Mouse (Mus musculus) retina, postnatal 7 days (tissue): ENCODE data around the gene Rapgef1.

Source experiments
- DNase-seq: peaks from one replicate; pipeline ENCODE4 v3.0.0-alpha.2; 2012; ENCODE audit warnings: low read depth, low spot score

Gene Rapgef1

DNA sequence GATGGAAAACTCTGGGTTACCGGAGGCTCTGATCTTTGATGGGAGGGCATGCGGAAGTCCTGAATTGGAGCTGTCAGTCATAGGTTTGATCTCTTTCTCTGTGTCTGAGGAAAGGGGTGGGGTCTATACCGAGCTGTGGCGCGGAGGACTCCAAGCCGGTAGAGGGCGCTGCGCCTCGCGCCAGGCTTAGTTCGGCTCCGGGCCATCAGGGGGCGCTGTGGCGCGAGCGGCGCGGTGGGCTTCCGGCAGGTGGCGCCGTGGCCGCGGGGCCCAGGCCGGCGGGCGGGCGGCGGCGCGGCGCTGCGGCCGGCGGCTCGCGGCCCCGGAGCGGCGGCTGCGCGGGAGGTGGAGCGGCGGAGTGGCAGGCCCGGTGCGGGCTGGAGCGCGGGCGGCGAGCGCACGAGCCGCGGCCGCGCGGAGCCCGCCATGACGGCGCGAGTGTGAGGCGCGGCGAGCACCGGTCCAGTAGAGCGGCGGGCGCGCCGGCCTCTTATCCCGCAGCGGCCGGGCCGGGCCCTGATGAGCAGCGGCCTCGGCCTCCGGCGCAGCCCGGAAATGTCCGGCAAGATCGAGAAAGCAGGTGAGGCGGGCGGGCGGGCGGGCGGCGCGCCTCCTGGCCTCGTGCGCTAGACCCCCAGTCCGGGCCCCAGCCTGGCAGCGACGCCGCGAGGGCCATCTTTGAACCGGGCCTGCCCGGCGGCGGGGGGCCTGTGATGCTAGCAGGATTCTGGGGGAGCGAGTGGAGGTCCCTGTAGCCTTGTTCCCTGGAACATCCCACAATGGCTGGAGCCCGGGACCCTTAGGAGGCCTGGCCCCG lies at the start of gene Rapgef1:
Gene Rapgef1 (plus strand): TSS at position 237 of the 817 bp plus-strand sequence.
- DNase-seq: peak; percentile 76

DNA sequence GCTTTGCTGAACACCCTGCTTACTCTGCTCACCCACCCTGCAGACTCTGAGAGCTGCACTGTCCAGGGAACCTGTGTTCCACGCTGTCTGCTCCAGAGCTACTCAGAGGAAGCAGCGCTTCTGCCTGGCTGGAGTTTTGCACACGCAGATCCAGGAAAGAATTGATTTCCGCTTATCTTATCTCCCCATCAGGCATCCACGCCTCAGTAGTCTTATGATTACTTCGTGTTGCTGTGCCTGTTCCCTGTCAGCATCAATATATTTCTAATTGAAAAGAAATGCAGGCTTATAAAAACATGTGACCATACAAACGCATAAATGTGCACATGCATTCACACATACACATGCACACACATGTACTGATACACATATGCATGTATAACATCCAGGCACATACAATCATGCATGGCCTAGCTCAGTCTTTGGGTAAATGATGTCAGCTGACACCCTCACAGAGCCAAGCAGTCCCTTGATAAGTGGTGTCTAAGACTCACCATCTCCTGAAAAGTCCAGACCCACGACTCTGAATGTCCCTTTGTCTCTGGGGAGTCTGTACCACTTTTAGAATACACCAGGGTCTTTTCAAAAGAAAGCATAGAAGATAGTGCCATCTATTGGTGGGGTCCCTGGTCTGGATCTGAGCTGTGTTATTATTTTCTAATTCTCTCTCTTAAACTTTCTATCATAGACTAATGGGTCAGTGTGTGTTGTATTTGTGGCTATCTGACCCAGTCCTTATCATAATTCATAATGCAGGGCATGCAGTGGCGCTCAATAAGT lies 47.4 kb upstream of the Rapgef1 start:
- no peak for DNase-seq

DNA sequence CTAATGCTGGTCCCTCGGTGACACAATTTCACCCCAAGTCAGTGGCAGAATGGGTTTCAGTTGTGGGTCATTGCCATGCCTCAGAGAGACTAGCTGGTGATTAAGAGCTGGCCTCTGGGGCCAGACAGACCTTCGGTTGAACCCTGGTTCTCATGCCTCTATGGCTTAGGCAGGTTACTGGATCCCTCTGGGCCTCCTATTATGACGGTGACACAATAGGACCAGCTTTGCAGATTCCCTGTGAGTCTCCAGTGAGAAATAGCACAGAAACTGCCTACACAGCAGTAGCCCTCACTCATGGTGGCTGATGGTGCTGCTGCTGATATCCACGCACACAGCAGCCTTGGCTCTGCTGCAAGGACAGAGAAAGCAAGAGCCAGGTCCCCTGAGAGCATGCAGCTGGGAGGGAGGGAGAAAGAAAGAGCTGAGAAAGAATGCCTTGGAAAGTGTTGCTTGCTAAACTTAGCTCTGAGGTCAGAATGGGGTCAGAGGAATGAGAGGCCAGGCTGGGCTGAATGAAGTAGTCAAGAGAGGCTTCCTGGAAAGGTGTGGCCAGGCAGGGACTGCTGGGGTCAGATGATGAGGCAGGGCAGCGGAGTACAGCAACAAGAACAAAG lies 46.6 kb upstream of the Rapgef1 start:
- DNase-seq: no peak

GRCm38 (mm10) chr2:29573591-29573990 lies 45.9 kb upstream of the Rapgef1 start:
- no peak for DNase-seq

GRCm38 (mm10) chr2:29574187-29574586 lies 45.3 kb upstream of the Rapgef1 start:
- no peak for DNase-seq

DNA sequence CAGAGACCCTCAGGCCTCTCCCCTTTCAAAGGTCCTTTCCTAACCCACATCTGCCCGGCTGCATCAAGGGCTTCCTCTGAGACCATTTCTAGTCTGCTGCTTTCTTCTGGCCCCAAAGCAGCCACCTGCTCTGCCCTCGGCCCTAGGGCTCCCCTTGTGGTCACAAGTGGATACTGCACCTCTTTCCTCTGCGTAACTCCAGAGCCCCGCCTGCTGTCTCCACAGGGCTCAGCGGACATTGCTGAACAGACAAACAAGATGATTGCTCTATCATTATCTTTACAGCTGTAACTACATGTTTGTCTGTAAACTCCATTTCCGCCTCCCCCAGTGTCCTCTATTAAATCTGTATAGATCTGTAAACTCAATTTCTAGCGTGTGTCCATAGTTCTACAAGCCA lies 37.1 kb upstream of the Rapgef1 start:
- peak; percentile 76 for DNase-seq

GRCm38 (mm10) chr2:29586017-29586702 lies 33.4 kb upstream of the Rapgef1 start:
- no peak for DNase-seq

DNA sequence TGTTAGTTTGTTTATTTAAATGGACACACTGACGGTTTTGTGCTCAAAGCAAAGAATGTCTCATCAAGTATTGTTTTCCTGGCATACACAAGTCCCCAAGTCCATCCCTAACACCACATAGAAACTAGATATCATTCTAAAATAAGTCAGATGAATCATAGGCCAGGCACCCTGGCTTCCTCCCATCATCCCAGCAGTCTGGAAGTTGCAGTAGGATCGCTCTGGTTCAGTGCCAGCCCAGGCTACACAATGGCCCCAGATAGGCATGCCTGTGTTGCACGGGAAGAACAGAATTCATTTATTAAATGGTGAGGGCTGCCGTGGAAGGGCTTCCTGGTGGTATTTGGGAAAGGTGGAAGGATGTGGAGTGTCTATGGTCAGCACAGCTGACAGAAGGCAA lies 31.5 kb upstream of the Rapgef1 start:
- DNase-seq: no peak

GRCm38 (mm10) chr2:29589266-29589665 lies 30.3 kb upstream of the Rapgef1 start:
- no peak for DNase-seq

- DNase-seq: no peak
Observed at GRCm38 (mm10) chr2:29591626-29592025, 27.9 kb upstream of the Rapgef1 start.

- DNase-seq: no peak
Observed at GRCm38 (mm10) chr2:29592537-29592936, 27.0 kb upstream of the Rapgef1 start.

- peak; percentile 77 for DNase-seq
Observed at GRCm38 (mm10) chr2:29603930-29604329, 15.6 kb upstream of the Rapgef1 start.

DNA sequence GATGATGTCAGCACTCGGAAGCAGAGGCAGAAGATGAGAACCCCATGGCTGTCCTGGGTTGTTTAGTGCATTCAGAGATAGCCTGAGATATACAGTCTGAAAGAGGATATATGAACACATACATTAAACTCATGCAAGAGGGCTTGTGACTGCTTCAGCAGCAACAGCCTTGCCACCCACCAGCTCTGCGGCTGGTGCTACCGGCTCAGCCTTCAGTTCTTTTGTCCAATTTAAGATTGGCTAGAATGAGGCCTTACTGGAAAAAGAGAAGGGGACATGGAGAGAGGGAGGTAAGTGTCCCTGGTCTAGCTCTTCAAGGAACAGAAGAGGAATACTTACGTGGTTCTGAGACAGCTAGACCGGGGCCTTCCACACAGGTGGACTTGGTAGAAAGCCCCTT lies 13.9 kb upstream of the Rapgef1 start:
- no peak for DNase-seq

- DNase-seq: no peak
Observed at GRCm38 (mm10) chr2:29606460-29606859, 13.1 kb upstream of the Rapgef1 start.

DNA sequence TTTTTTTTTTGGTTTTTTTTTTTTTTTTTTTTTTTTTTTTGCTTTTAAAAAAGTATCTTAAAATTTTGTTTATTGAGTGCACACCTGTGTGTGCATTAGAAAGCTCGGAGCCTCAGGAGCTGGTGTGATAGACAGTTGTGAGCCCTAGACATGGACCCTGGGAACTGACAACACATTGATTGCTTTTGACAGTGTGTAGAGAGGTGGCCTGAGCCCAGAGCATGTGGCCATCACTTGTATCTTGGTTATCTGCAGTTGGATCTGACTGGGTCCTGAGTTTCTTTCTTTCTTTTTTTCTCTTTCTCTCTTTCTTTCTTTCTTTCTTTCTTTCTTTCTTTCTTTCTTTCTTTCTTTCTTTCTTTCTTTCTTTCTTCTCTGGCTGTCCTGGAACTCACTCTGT lies 2.2 kb upstream of the Rapgef1 start:
- DNase-seq: no peak

GRCm38 (mm10) chr2:29618926-29619483 lies 515 bp upstream of the Rapgef1 start:
- no peak for DNase-seq

DNA sequence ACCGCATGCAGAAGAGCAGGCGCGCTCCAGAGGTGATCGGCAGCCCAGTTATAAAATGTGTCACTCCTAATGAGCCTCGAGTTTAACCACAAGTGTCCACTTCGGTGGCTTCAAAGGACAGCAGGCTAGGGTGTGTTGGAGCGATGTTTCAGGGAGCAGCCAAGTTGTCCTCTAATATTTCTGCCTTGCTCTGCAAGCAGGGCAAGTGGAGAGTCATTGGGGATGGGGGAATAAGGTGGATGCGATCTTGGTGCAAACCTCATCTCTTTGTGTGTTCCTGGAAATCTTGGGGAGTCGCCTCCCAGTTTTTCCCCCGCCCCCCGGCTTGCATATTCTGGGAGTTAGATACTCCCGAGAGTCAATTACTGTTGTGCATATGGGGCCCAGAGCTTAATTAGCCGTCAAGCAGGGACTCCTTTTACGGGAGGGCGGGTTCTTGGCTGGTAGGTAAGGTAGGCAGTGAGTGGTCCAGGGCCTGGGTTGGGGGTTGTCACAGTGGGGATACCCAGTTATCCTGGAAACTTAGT lies 844 bp downstream of the Rapgef1 start:
- DNase-seq: no peak

DNA sequence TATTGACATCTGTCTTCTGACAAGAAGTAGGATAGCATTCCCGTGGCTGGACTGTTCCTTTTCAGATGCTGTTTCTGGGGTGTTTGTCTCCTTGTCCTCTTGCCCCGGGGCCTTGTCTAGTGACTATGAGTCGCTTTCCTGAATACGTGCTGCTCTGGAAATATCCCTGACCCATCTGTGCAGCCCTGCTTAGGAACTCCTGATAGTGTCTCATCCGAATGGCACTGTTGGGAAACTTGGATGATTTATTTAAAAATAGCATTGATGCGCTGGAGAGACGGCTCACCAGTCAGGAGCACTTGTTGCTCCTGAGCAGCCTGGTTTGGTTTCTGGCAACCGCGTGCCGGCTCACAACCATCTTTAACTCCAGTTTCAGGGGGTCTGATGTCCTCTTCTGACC lies 1.6 kb downstream of the Rapgef1 start:
- no peak for DNase-seq

DNA sequence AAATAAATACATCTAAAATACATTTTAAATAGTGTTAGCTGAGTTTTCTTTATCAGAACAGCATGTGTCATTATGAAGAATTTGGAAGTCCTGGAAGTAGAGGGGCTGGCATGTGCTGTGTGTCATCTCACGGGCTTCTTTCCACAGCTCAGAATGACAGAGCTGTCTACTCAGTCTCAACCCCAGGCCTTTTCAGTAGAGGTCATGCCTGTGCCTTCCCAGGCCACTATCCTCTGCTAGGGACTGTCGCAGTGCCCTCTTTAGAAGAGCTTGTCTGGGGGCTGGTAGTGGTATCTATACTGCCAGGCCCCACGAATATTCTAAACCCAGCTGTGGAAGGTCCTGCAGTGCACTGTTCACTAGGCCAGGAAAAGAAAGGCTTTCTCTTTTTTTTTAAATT lies 2.1 kb downstream of the Rapgef1 start:
- no peak for DNase-seq

- DNase-seq: no peak
Observed at GRCm38 (mm10) chr2:29622126-29623005, 2.8 kb downstream of the Rapgef1 start.
